Mouse (Mus musculus): ENCODE results near the gene Mrps17. TPM values are rescaled to one million over a fixed set of nuclear protein-coding genes. Genes with fewer than 3 reads are reported as not detected.
A peak's percentile ranks its signal among the peaks of the same experiment; 100 is the strongest.

Gene Mrps17
- polyA plus RNA-seq, 1 experiment from 2014 or later, result 173 TPM

DNA sequence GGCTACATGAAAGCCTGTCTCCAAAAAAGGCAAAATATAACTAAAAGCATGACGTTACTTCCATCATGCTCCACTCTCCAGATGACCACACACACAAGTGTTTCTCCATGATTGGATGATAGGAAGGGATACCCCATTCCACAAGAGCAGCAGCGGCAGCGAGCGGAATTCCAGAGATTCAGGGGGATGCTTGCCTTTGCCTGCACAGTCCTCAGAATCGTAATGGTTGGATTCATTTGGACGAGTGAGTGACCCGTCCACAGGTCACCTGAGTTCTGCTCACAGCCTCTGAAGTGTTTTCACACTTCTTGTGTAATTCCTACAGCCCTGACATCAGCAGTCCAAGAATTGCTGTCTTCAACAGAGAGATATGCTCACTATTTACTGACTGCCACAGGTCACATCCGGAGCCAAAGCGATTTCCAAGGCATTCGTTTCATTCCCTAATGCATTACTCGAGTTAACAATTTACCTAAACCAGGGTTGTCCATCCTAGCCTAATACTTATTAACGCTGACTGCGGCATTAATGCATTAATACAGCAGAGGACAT is 44.7 kb downstream of the Mrps17 start:
- peaks cover 22% of the 10 kb centered on the region for H3K36me3 ChIP-seq (replicated peaks)
- DNase-seq (ENCODE audit: extremely low spot score, low spot score), result no peak
- no peaks in the 10 kb centered on the region for H3K9me3 ChIP-seq
- WGBS, result 92% methylated on average over 13 of the region's 13 CpGs
- peaks cover 9% of the 10 kb centered on the region for H3K4me1 ChIP-seq
- H3K27me3 ChIP-seq (ENCODE audit: poor library complexity, severe bottlenecking), result no peaks in the 10 kb centered on the region
- H3K27ac ChIP-seq, result no peak overlapping the region
- no peak overlapping the region for H3K4me3 ChIP-seq

DNA sequence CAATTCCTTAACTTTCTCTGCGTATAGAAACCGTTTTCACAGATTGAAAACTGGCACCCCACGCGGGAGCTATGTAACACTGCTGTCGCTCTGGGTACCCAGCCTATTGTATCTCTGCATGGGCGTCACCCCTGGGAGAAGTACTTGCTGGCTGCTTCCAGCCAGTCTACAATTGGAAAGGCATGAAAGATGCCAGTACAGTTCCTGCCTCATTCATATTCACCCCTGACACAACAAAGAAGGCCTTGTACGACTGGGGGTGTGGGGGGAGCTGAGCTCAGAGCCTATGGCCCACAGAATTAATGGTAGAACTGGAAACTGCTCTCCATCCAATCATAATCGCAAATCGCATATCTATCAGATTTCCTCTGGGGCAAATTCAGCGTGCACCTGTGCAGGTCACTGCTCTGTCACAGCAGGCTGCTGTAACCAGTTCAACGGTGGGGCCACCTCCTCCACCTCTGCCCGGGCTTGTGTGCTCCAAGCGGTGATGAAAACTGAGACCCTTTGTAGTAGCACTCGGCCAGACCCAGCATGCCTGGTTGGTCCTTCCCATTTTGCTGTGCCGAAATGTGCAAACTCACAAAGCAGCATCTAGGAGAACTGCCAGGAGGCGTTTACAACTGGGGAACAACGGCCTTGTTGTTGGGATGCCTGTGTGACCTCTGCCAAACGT is 46.7 kb downstream of the Mrps17 start:
- Histone ChIP-seq H3K36me3 (replicated peaks) (peaks cover 16% of the 10 kb centered on the region), H3K27ac (peak overlapping the region; percentile 20; the same call in 1 of the 2 replicates), H3K4me1 (peaks cover 9% of the 10 kb centered on the region), H3K4me3 (no peak overlapping the region), H3K27me3 (ENCODE audit: poor library complexity, severe bottlenecking) (no peaks in the 10 kb centered on the region), H3K9me3 (no peaks in the 10 kb centered on the region)
- DNase-seq (ENCODE audit: extremely low spot score, low spot score), result no peak
- 68% methylated on average over 18 of the region's 18 CpGs for WGBS

DNA sequence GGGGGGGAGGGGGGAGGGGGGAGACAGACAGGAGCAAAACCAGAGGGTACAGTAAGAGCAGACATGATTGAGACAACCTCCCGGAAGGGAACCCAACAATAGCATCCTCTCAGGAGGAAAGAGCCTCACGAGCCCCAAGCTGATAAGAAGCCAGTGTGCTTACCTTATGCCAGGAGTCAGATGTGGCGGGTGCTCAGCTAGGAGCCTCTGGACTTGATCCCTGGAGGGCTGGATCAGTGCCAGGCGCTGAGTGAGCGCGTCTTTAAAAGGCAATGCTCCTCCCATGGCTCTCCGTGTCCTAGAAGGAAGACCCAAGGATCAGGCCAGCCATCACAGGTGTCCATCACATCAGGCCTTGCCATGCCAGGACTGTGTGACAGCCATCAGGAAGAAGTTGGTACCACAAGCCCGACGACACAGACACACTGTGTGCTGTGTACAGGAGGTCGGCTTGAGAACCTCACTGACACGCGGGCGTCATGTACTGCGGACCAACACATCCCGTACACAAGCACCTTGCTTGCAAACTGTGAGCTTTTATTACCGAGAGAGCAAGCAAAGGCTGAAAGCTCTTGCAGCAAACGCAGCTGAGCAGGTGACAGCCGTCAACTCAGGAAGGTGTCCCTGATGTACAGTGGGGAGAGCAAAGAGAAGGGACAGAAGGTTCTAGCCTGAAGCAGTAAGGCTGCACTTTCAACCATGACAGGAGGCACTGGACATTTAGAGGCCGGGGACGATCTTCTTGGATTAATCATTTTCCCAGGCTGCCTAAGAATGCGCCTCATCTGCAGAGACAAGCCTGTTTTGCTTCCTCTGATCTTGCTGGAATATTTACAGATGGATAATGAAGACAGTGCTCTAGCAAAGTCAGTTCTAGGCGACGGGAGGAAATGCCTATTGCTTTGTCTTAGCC is 55.4 kb downstream of the Mrps17 start:
- Histone ChIP-seq H3K36me3 (replicated peaks) (peaks cover 31% of the 10 kb centered on the region), H3K27ac (no peak overlapping the region), H3K9me3 (no peaks in the 10 kb centered on the region), H3K4me3 (no peak overlapping the region), H3K4me1 (no peaks in the 10 kb centered on the region), H3K27me3 (ENCODE audit: poor library complexity, severe bottlenecking) (no peaks in the 10 kb centered on the region)
- no peak for DNase-seq (ENCODE audit: extremely low spot score, low spot score)
- WGBS, result 93% methylated on average over 23 of the region's 23 CpGs

Other genes starting within 250 kb of the Mrps17 start
- gene Sfswap, start 214.3 kb upstream of the Mrps17 start, polyA plus RNA-seq (2016; fragmentation: Nextera tagmentation; extraction: Ambion mirVana), result 37.3 and 43.3 TPM in 2 replicates
- 2.9 and 3.4 TPM in 2 replicates for gene Mmp17, start 131.3 kb upstream of the Mrps17 start, polyA plus RNA-seq (2016; fragmentation: Nextera tagmentation; extraction: Ambion mirVana)
- gene Zfp11, start 45.4 kb upstream of the Mrps17 start, polyA plus RNA-seq (2016; fragmentation: Nextera tagmentation; extraction: Ambion mirVana), result 5.9 and 6.6 TPM in 2 replicates
- not detected in 2 replicates for gene Sept14, start 7.0 kb upstream of the Mrps17 start, polyA plus RNA-seq (2016; fragmentation: Nextera tagmentation; extraction: Ambion mirVana)
- gene Nipsnap2, start 9.6 kb downstream of the Mrps17 start, polyA plus RNA-seq (2016; fragmentation: Nextera tagmentation; extraction: Ambion mirVana), result 75.9 and 79.4 TPM in 2 replicates
- gene Psph, start 72.0 kb downstream of the Mrps17 start, polyA plus RNA-seq (2016; fragmentation: Nextera tagmentation; extraction: Ambion mirVana), result 42.1 and 44.9 TPM in 2 replicates
- 42.2 and 46.3 TPM in 2 replicates for gene Sumf2, start 131.5 kb downstream of the Mrps17 start, polyA plus RNA-seq (2016; fragmentation: Nextera tagmentation; extraction: Ambion mirVana)
- gene Chchd2, start 172.0 kb downstream of the Mrps17 start, polyA plus RNA-seq (2016; fragmentation: Nextera tagmentation; extraction: Ambion mirVana), result 1,073 and 1,078 TPM in 2 replicates
- gene Zbed5, start 180.2 kb downstream of the Mrps17 start, polyA plus RNA-seq (2016; fragmentation: Nextera tagmentation; extraction: Ambion mirVana), result 5.6 and 5.8 TPM in 2 replicates
- gene Phkg1, start 183.1 kb downstream of the Mrps17 start, polyA plus RNA-seq (2016; fragmentation: Nextera tagmentation; extraction: Ambion mirVana), result 0.15 and 0.26 TPM in 2 replicates
- 3.3 and 4.9 TPM in 2 replicates for gene Nupr1l, start 193.0 kb downstream of the Mrps17 start, polyA plus RNA-seq (2016; fragmentation: Nextera tagmentation; extraction: Ambion mirVana)
- 33.0 and 33.4 TPM in 2 replicates for gene Vkorc1l1, start 226.5 kb downstream of the Mrps17 start, polyA plus RNA-seq (2016; fragmentation: Nextera tagmentation; extraction: Ambion mirVana)

Measured in forebrain, embryonic 10.5 days (tissue).